ENCODE assay signal across 12 mouse cellular contexts in genomic region chr5:31642300-31642699, GRCm38 (mm10).
"Had no signal": no experiment of that assay in that cellular context is flagged by ENCODE, and none has a peak within 500 bp of the region (broad histone marks: within the 10 kb centered on the region; RNA-seq: fewer than 3 reads in every experiment).

No protein-coding gene starts in this region.

- DNase-seq: left cerebral cortex, postnatal 4 days; liver; liver, embryonic 13.5 days; liver, postnatal 0 days; lung, adult 18-20 months; lung, adult 2 months; lung, embryonic 14.5 days; lung, postnatal 10 days; lung, postnatal 14 days; lung, postnatal 36 days; lung, postnatal 4 days; midbrain, embryonic 14.5 days had no signal
